ENCODE assay signal across 15 mouse cellular contexts in genomic region chr5:122032471-122033166, GRCm38 (mm10). TPM values are rescaled to one million over a fixed set of nuclear protein-coding genes. Genes with fewer than 3 reads are reported as not detected.
A peak's percentile ranks its signal among the peaks of the same experiment; 100 is the strongest.
DNase-seq lines count a peak whose midpoint lies in the region; ATAC-seq lines count a peak whose summit lies in the region.
"Had no signal": no experiment of that assay in that cellular context is flagged by ENCODE, and none has a peak within 500 bp of the region (broad histone marks: within the 10 kb centered on the region; RNA-seq: fewer than 3 reads in every experiment).

No protein-coding gene starts in this region.

- no peak for DNase-seq in hindbrain, embryonic 10.5 days (ENCODE audit: low spot score)
- DNase-seq in hindbrain, embryonic 11.5 days (ENCODE audit: low spot score): no peak
- peak; percentile 79 for DNase-seq in forebrain, embryonic 14.5 days (ENCODE audit: low spot score)
- peak; percentile 33 for DNase-seq in limb, embryonic 10.5 days (ENCODE audit: low spot score)
- peak; percentile 68 for DNase-seq in retina, postnatal 1 day
- no peak for DNase-seq in spleen, adult 12 weeks (ENCODE audit: low spot score)
- DNase-seq in heart, postnatal 36 days: no peak
- no peak for DNase-seq in heart, adult 8-10 months (ENCODE audit: low spot score)
- DNase-seq: cerebellum, adult 8-10 months; gastrocnemius, postnatal 36 days; thymus, adult 2 months had no signal

- no peak overlapping the region for H3K4me2 ChIP-seq in hindbrain, embryonic 11.5 days (replicated peaks; ENCODE audit: low read depth, low read length)
- H3K4me2 ChIP-seq in forebrain, embryonic 14.5 days (ENCODE audit: low read length): peak overlapping the region; percentile 9; the same call in 1 of the 2 replicates
- H3K4me2 ChIP-seq: embryonic facial prominence, embryonic 15.5 days; liver, embryonic 11.5 days had no signal

- intact Hi-C loops in heart, postnatal 36 days (cut with DNase I): no loop called here

- H3K27me3 ChIP-seq in hindbrain, embryonic 10.5 days (ENCODE audit: insufficient read depth, poor library complexity, severe bottlenecking): no peaks in the 10 kb centered on the region
- H3K27me3 ChIP-seq in hindbrain, embryonic 11.5 days (ENCODE audit: control insufficient read depth, insufficient read depth, low read length): no peaks in the 10 kb centered on the region
- 0 out of 2 replicates have a peak, but pooled peaks cover 4% of the 10 kb centered on the region for H3K27me3 ChIP-seq in forebrain, embryonic 14.5 days (replicated peaks; ENCODE audit: control insufficient read depth, insufficient read depth, low read length)
- H3K27me3 ChIP-seq in limb, embryonic 10.5 days (ENCODE audit: low read depth, poor library complexity, severe bottlenecking): no peaks in the 10 kb centered on the region
- H3K27me3 ChIP-seq: embryonic facial prominence, embryonic 15.5 days had no signal

- peak overlapping the region; percentile 46; the same call in 1 of the 2 replicates for H3K27ac ChIP-seq in hindbrain, embryonic 10.5 days
- no peak overlapping the region for H3K27ac ChIP-seq in hindbrain, embryonic 11.5 days (ENCODE audit: low read depth, low read length)
- H3K27ac ChIP-seq in forebrain, embryonic 14.5 days (ENCODE audit: low read depth, low read length): no peak overlapping the region
- no peak overlapping the region for H3K27ac ChIP-seq in limb, embryonic 10.5 days
- H3K27ac ChIP-seq: embryonic facial prominence, embryonic 15.5 days; kidney, postnatal 0 days had no signal

- no peak overlapping the region for H3K4me3 ChIP-seq in hindbrain, embryonic 10.5 days
- H3K4me3 ChIP-seq in hindbrain, embryonic 11.5 days (ENCODE audit: low read depth, low read length): no peak overlapping the region
- H3K4me3 ChIP-seq in forebrain, embryonic 14.5 days (ENCODE audit: low read depth, low read length): no peak overlapping the region
- H3K4me3 ChIP-seq in limb, embryonic 10.5 days: no peak overlapping the region
- H3K4me3 ChIP-seq: embryonic facial prominence, embryonic 15.5 days had no signal

- 65% methylated on average over 19 of the region's 19 CpGs for WGBS in hindbrain, embryonic 10.5 days
- 57% methylated on average over 19 of the region's 19 CpGs for WGBS in hindbrain, embryonic 11.5 days
- WGBS in forebrain, embryonic 14.5 days: 21% methylated on average over 19 of the region's 19 CpGs
- 60% methylated on average over 19 of the region's 19 CpGs for WGBS in limb, embryonic 10.5 days

- no peak overlapping the region for H3K9ac ChIP-seq in hindbrain, embryonic 11.5 days (ENCODE audit: low read depth, low read length)
- no peak overlapping the region for H3K9ac ChIP-seq in forebrain, embryonic 14.5 days (ENCODE audit: low read length)
- H3K9ac ChIP-seq: embryonic facial prominence, embryonic 15.5 days had no signal

- peaks cover 33% of the 10 kb centered on the region for H3K4me1 ChIP-seq in hindbrain, embryonic 10.5 days (replicated peaks)
- no peaks in the 10 kb centered on the region for H3K4me1 ChIP-seq in hindbrain, embryonic 11.5 days (replicated peaks; ENCODE audit: control insufficient read depth, insufficient read depth, low read length)
- H3K4me1 ChIP-seq in forebrain, embryonic 14.5 days (ENCODE audit: control insufficient read depth, insufficient read depth, low read length): peaks cover 11% of the 10 kb centered on the region
- peaks cover 37% of the 10 kb centered on the region for H3K4me1 ChIP-seq in limb, embryonic 10.5 days

- peaks cover 25% of the 10 kb centered on the region for H3K36me3 ChIP-seq in hindbrain, embryonic 10.5 days
- no peaks in the 10 kb centered on the region for H3K36me3 ChIP-seq in hindbrain, embryonic 11.5 days (ENCODE audit: control insufficient read depth, insufficient read depth, low read length)
- peaks cover 17% of the 10 kb centered on the region for H3K36me3 ChIP-seq in forebrain, embryonic 14.5 days (ENCODE audit: control insufficient read depth, insufficient read depth, low read length)
- H3K36me3 ChIP-seq in limb, embryonic 10.5 days: peaks cover 9% of the 10 kb centered on the region
- H3K36me3 ChIP-seq: embryonic facial prominence, embryonic 15.5 days had no signal

- peaks cover 16% of the 10 kb centered on the region for H3K9me3 ChIP-seq in hindbrain, embryonic 10.5 days
- no peaks in the 10 kb centered on the region; the same call in 1 of the 2 replicates for H3K9me3 ChIP-seq in hindbrain, embryonic 11.5 days (ENCODE audit: control insufficient read depth, low read length)
- H3K9me3 ChIP-seq in forebrain, embryonic 14.5 days (replicated peaks; ENCODE audit: control insufficient read depth, low read length): peaks cover 9% of the 10 kb centered on the region
- no peaks in the 10 kb centered on the region for H3K9me3 ChIP-seq in limb, embryonic 10.5 days (replicated peaks)

- no peak for ATAC-seq in hindbrain, embryonic 11.5 days (ENCODE audit: low FRiP score)
- peak; percentile 78 for ATAC-seq in forebrain, embryonic 14.5 days
- ATAC-seq: inflammation-experienced regulatory T-cells, adult 6 months had no signal

RNA-seq across cellular contexts. Expression of gene Cux2, which starts 17.3 kb away (rescaled TPM):
- polyA plus RNA-seq in hindbrain, embryonic 10.5 days (2016; fragmentation: Nextera tagmentation; extraction: Ambion mirVana): 4.5 and 12.0 TPM in 2 replicates
- polyA plus RNA-seq in hindbrain, embryonic 11.5 days (2014; fragmentation: Nextera tagmentation; extraction: Ambion mirVana): 13.7 and 17.4 TPM in 2 replicates
- 16.7 and 30.0 TPM in 2 replicates for polyA plus RNA-seq in forebrain, embryonic 14.5 days (2014; fragmentation: Nextera tagmentation; extraction: Ambion mirVana)
- 2.9 and 4.4 TPM in 2 replicates for polyA plus RNA-seq in limb, embryonic 10.5 days (2016; fragmentation: Nextera tagmentation; extraction: Ambion mirVana)
- 10 to 100 TPM; 21.6 to 26.8 TPM for total RNA-seq in heart, postnatal 36 days (2021)
- 10 to 100 TPM; 16.1 to 21.3 (median 20.0) TPM for total RNA-seq in heart, adult 8-10 months (2022)

Comparison
In these comparisons a context has a peak if more than half of its experiments do, and no peak if none do; other contexts are left out.
1. DNase-seq: peak in forebrain, embryonic 14.5 days (single experiment), limb, embryonic 10.5 days (single experiment) and retina, postnatal 1 day (single experiment); none in hindbrain, embryonic 10.5 days (single experiment), hindbrain, embryonic 11.5 days (single experiment), spleen, adult 12 weeks (single experiment), heart, postnatal 36 days (0 of 2) and heart, adult 8-10 months (single experiment).